Mouse (Mus musculus) midbrain, embryonic 11.5 days (tissue): ENCODE results near the gene Gstm2. TPM values are rescaled to one million over a fixed set of nuclear protein-coding genes. Genes with fewer than 3 reads are reported as not detected.
"Not testable (repeated sequence)": the region's sequence is repeated elsewhere in the genome, so short reads cannot be mapped to it uniquely, and the experiment has no call there.

ENCODE experiments used
- ATAC-seq: fragments of 200-750 bp; cut with Nextera tagmentation; 2 replicates; pipeline ENCODE4 v1.8.0; 2017; ENCODE audit warnings: moderate TSS enrichment, moderate library complexity; ENCODE audit not compliant: low FRiP score
- DNase-seq: peaks from one replicate; pipeline ENCODE4 v3.0.0; 2015; ENCODE audit warnings: low spot score; ENCODE audit errors: missing footprints
- H3K27ac ChIP-seq: fragments of 300-500 bp; sonication (generic); 2 replicates; pipeline ENCODE4 v1.5.1; 2014; ENCODE audit warnings: low read depth, low read length
- H3K27me3 ChIP-seq: fragments of 300-500 bp; sonication (generic); 2 replicates; pipeline ENCODE4 v1.6.1; 2014; ENCODE audit warnings: mild to moderate bottlenecking, low read length, moderate library complexity, mixed read lengths; ENCODE audit not compliant: control insufficient read depth, insufficient read depth
- H3K36me3 ChIP-seq: fragments of 300-500 bp; sonication (generic); 2 replicates; pipeline ENCODE4 v1.6.1; 2014; ENCODE audit warnings: mild to moderate bottlenecking, low read length, moderate library complexity, mixed read lengths; ENCODE audit not compliant: control insufficient read depth, insufficient read depth
- H3K4me1 ChIP-seq: fragments of 300-500 bp; sonication (generic); 2 replicates; pipeline ENCODE4 v1.6.1; 2014; ENCODE audit warnings: low read length; ENCODE audit not compliant: control insufficient read depth, insufficient read depth
- H3K4me2 ChIP-seq: fragments of 300-500 bp; sonication (generic); 2 replicates; pipeline ENCODE4 v1.6.1; 2014; ENCODE audit warnings: mild to moderate bottlenecking, moderate library complexity
- H3K4me3 ChIP-seq: fragments of 300-500 bp; sonication (generic); 2 replicates; pipeline ENCODE4 v1.5.1; 2014; ENCODE audit warnings: low read depth, low read length
- H3K9ac ChIP-seq: fragments of 300-500 bp; sonication (generic); 2 replicates; pipeline ENCODE4 v1.6.1; 2014; ENCODE audit warnings: low read length
- H3K9me3 ChIP-seq: fragments of 300-500 bp; sonication (generic); 2 replicates; pipeline ENCODE4 v1.6.1; 2016; ENCODE audit warnings: low read length; ENCODE audit not compliant: control insufficient read depth
- WGBS: fragments of 180-500 bp; shearing (Covaris S2); extraction: QIAGEN DNeasy Blood & Tissue Kit; methylation state at CpG from one replicate; pipeline ENCODE4 v1.1.7; 2014; 5-methylcytosine and 5-hydroxymethylcytosine counted together
- polyA plus RNA-seq: library from polyadenylated mRNA; unstranded; fragments of >200 nt; fragmentation: Nextera tagmentation; extraction: Ambion mirVana; gene quantifications from 2 replicates; pipeline ENCODE4 v1.2.1, GENCODE M21; 2014

Gene Gstm2
- polyA plus RNA-seq: 14.1 and 15.7 TPM in 2 replicates

GRCm38 (mm10) chr3:107986041-107986562 is at the start of gene Gstm2:
TSS of gene Gstm2 (minus strand) at chr3:107986453.
- no peak within 1 kb of the TSS for H3K4me2 ChIP-seq
- no peak within 1 kb of the TSS for H3K27ac ChIP-seq
- no peaks in the 10 kb centered on the region for H3K36me3 ChIP-seq
- no peak for ATAC-seq
- no peaks in the 10 kb centered on the region for H3K27me3 ChIP-seq
- 70% methylated on average over 8 of the region's 8 CpGs for WGBS
- DNase-seq: no peak
- H3K4me1 ChIP-seq: no peaks in the 10 kb centered on the region
- H3K9ac ChIP-seq: no peak within 1 kb of the TSS
- H3K4me3 ChIP-seq: no peak within 1 kb of the TSS
- no peaks in the 10 kb centered on the region for H3K9me3 ChIP-seq

- Histone ChIP-seq H3K27me3 (no peaks in the 10 kb centered on the region), H3K9me3 (no peaks in the 10 kb centered on the region), H3K4me1 (no peaks in the 10 kb centered on the region), H3K4me2 (no peak overlapping the region), H3K4me3 (no peak overlapping the region), H3K36me3 (no peaks in the 10 kb centered on the region), H3K27ac (no peak overlapping the region), H3K9ac (no peak overlapping the region)
- DNase-seq: no peak
- no peak for ATAC-seq
- WGBS: 70% methylated on average over 5 of the region's 5 CpGs
Measured at GRCm38 (mm10) chr3:108033156-108033555, 46.9 kb upstream of the Gstm2 start.

GRCm38 (mm10) chr3:108032113-108032512 is 45.9 kb upstream of the Gstm2 start:
- Histone ChIP-seq H3K9me3 (no peaks in the 10 kb centered on the region), H3K27ac (no peak overlapping the region), H3K9ac (no peak overlapping the region), H3K27me3 (no peaks in the 10 kb centered on the region), H3K4me3 (no peak overlapping the region), H3K36me3 (no peaks in the 10 kb centered on the region), H3K4me2 (no peak overlapping the region), H3K4me1 (no peaks in the 10 kb centered on the region)
- ATAC-seq (no peak), DNase-seq (no peak)

GRCm38 (mm10) chr3:108028641-108029365 is 42.5 kb upstream of the Gstm2 start:
- DNase-seq (no peak), ATAC-seq (no peak)
- no peaks in the 10 kb centered on the region for H3K36me3 ChIP-seq
- no peaks in the 10 kb centered on the region for H3K4me1 ChIP-seq
- no peak overlapping the region for H3K4me3 ChIP-seq
- H3K9me3 ChIP-seq: no peaks in the 10 kb centered on the region
- 0 out of 2 replicates have a peak overlapping the region, but pooled peaks have one; percentile 9 for H3K9ac ChIP-seq
- no peaks in the 10 kb centered on the region for H3K27me3 ChIP-seq
- 72% methylated on average over 4 of the region's 4 CpGs for WGBS
- no peak overlapping the region for H3K4me2 ChIP-seq
- no peak overlapping the region for H3K27ac ChIP-seq

GRCm38 (mm10) chr3:108026597-108026996 is 40.3 kb upstream of the Gstm2 start:
- ATAC-seq (no peak), DNase-seq (no peak)
- Histone ChIP-seq H3K9ac (no peak overlapping the region), H3K4me2 (no peak overlapping the region), H3K36me3 (no peaks in the 10 kb centered on the region), H3K4me3 (no peak overlapping the region), H3K4me1 (no peaks in the 10 kb centered on the region), H3K9me3 (no peaks in the 10 kb centered on the region), H3K27me3 (no peaks in the 10 kb centered on the region), H3K27ac (no peak overlapping the region)
- WGBS: 73% methylated on average over 1 of the region's 1 CpGs

- H3K27me3 ChIP-seq: no peaks in the 10 kb centered on the region
- H3K9me3 ChIP-seq: no peaks in the 10 kb centered on the region
- H3K27ac ChIP-seq: no peak overlapping the region
- 78% methylated on average over 5 of the region's 5 CpGs for WGBS
- ATAC-seq (no peak), DNase-seq (no peak)
- H3K4me3 ChIP-seq: no peak overlapping the region
- no peaks in the 10 kb centered on the region for H3K4me1 ChIP-seq
- no peak overlapping the region for H3K4me2 ChIP-seq
- no peaks in the 10 kb centered on the region for H3K36me3 ChIP-seq
- H3K9ac ChIP-seq: no peak overlapping the region
Measured at GRCm38 (mm10) chr3:108026049-108026448, 39.8 kb upstream of the Gstm2 start.

- Histone ChIP-seq H3K4me3 (no peak overlapping the region), H3K36me3 (no peaks in the 10 kb centered on the region), H3K9ac (no peak overlapping the region), H3K4me1 (no peaks in the 10 kb centered on the region), H3K4me2 (no peak overlapping the region), H3K27ac (no peak overlapping the region), H3K9me3 (no peaks in the 10 kb centered on the region), H3K27me3 (no peaks in the 10 kb centered on the region)
- WGBS: 83% methylated on average over 4 of the region's 4 CpGs
- DNase-seq: no peak
- no peak for ATAC-seq
Measured at GRCm38 (mm10) chr3:108025318-108025717, 39.1 kb upstream of the Gstm2 start.

GRCm38 (mm10) chr3:108022650-108023049 is 36.4 kb upstream of the Gstm2 start:
- no peak overlapping the region for H3K9ac ChIP-seq
- H3K4me1 ChIP-seq: no peaks in the 10 kb centered on the region; the same call in 1 of the 2 replicates
- no peak overlapping the region for H3K4me2 ChIP-seq
- H3K27ac ChIP-seq: no peak overlapping the region
- H3K4me3 ChIP-seq: no peak overlapping the region
- H3K27me3 ChIP-seq: no peaks in the 10 kb centered on the region
- H3K36me3 ChIP-seq: no peaks in the 10 kb centered on the region
- WGBS: 82% methylated on average over 6 of the region's 6 CpGs
- DNase-seq (no peak), ATAC-seq (no peak)
- H3K9me3 ChIP-seq: no peaks in the 10 kb centered on the region

GRCm38 (mm10) chr3:108020351-108021022 is 34.2 kb upstream of the Gstm2 start:
- not testable (repeated sequence) for H3K4me3 ChIP-seq, H3K4me1 ChIP-seq, H3K36me3 ChIP-seq, H3K27ac ChIP-seq, H3K27me3 ChIP-seq, ATAC-seq, H3K4me2 ChIP-seq, H3K9ac ChIP-seq, DNase-seq, H3K9me3 ChIP-seq
- 88% methylated on average over 11 of the region's 11 CpGs for whole genome bisulfite sequencing
